8 mouse cellular contexts compared by ENCODE assay signal in genomic region chr9:7836905-7837805, GRCm38 (mm10). TPM values are rescaled to one million over a fixed set of nuclear protein-coding genes. Genes with fewer than 3 reads are reported as not detected.
DNase-seq lines count a peak whose midpoint lies in the region; ATAC-seq and TF ChIP-seq lines count a peak whose summit lies in the region.

TSS of gene Birc2 (minus strand) at chr9:7837064.

- under 1% methylated on average over 65 of the region's 68 CpGs for WGBS in hindbrain, embryonic 13.5 days

- H3K4me2 ChIP-seq in hindbrain, embryonic 13.5 days, result peak within 1 kb of the TSS; percentile 66

- peak within 1 kb of the TSS; percentile 98 for H3K27ac ChIP-seq in hindbrain, embryonic 13.5 days

- DNase-seq in Patski (ENCODE audit: low read depth, low spot score), result peak; percentile 84
- DNase-seq in cerebellum, postnatal 14 days, result peak; percentile 96 to 97
- DNase-seq in frontal cortex, postnatal 14 days (ENCODE audit: low spot score in 2 of 2), result peak; percentile 91 to 94
- peak; percentile 88 to 94 for DNase-seq in layer of hippocampus, postnatal 25 days (ENCODE audit: extremely low spot score in 1 of 2, low spot score in 1 of 2)
- peak; percentile 96 for DNase-seq in lung, postnatal 25 days (ENCODE audit: low spot score)
- peak; percentile 96 for DNase-seq in retina, embryonic 14.5 days (ENCODE audit: low spot score)
- peak; percentile 94 for DNase-seq in thymus, postnatal 4 days

- H3K27me3 ChIP-seq in Patski, result no peaks in the 10 kb centered on the region
- no peaks in the 10 kb centered on the region for H3K27me3 ChIP-seq in hindbrain, embryonic 13.5 days

- peak within 1 kb of the TSS; percentile 71 for H3K4me3 ChIP-seq in hindbrain, embryonic 13.5 days

- in situ Hi-C loops in Patski (cut with MboI; ENCODE audit: low pct_unique_long_range_greater_than_20kb), result no loop called here

- H3K4me1 ChIP-seq in hindbrain, embryonic 13.5 days (replicated peaks), result peaks cover 36% of the 10 kb centered on the region

- POLR2A ChIA-PET in Patski (lab: Charles Lee), result interaction anchor here (0.6 to 1.4 kb wide), 5 partner anchors 34 to 185 kb away, joined by 3 to 5 read pairs (median 4); partner anchors contain the start of genes Birc3 and Mmp7

- no peak for TF ChIP-seq CTCF in Patski (IDR thresholded peaks at IDR 0.05)

- H3K36me3 ChIP-seq in hindbrain, embryonic 13.5 days, result peaks cover 11% of the 10 kb centered on the region

- CTCF ChIA-PET in Patski (lab: Charles Lee), result interaction anchor here (1.5 kb wide), 1 partner anchor 71 kb away, joined by 3 read pairs; no protein-coding TSS in a partner anchor

- no peaks in the 10 kb centered on the region for H3K9me3 ChIP-seq in hindbrain, embryonic 13.5 days

- peak; percentile 98 for ATAC-seq in Patski
- ATAC-seq in hindbrain, embryonic 13.5 days (ENCODE audit: low FRiP score), result peak; percentile 98

- H3K9ac ChIP-seq in hindbrain, embryonic 13.5 days, result peak within 1 kb of the TSS; percentile 91

RNA-seq across cellular contexts. Expression of gene Birc2, which starts in this region (rescaled TPM):
- 37.1 TPM for polyA plus RNA-seq in Patski (2021)
- polyA plus RNA-seq in hindbrain, embryonic 13.5 days (2015; fragmentation: Nextera tagmentation; extraction: Ambion mirVana), result 44.8 and 47.2 TPM in 2 replicates
- 10 to 100 TPM; 35.0 to 36.2 TPM for total RNA-seq in layer of hippocampus, postnatal 25 days (2021)

Comparison
In these comparisons a context has a peak if more than half of its experiments do, and no peak if none do; other contexts are left out.
1. Peak in every context shown above with its lines: DNase-seq, ATAC-seq, H3K4me3 ChIP-seq and H3K27ac ChIP-seq.